Mouse (Mus musculus) C2C12 (cell line): Measurements from ENCODE around the gene Myt1l. TPM values are rescaled to one million over a fixed set of nuclear protein-coding genes. Genes with fewer than 3 reads are reported as not detected.

Experiments used
- H3K27me3 ChIP-seq: one replicate; pipeline ENCODE4 v1.6.1; 2011; ENCODE audit not compliant: control insufficient read depth, insufficient read depth, insufficient read length
- H3K36me3 ChIP-seq: one replicate; pipeline ENCODE4 v1.6.1; 2011; ENCODE audit not compliant: control insufficient read depth, insufficient read depth
- H3K4me3 ChIP-seq: one replicate; pipeline ENCODE4 v1.5.1; 2011; ENCODE audit warnings: mild to moderate bottlenecking, control low read depth; ENCODE audit not compliant: poor library complexity, insufficient read depth, severe bottlenecking
- H3K79me2 ChIP-seq: one replicate; pipeline ENCODE4 v1.6.1; 2011; ENCODE audit not compliant: control insufficient read depth, insufficient read depth
- H3K79me3 ChIP-seq: one replicate; pipeline ENCODE4 v1.6.1; 2011; ENCODE audit warnings: low read depth, control low read depth
- H3ac ChIP-seq: one replicate; pipeline ENCODE3; 2011; ENCODE audit warnings: low read depth; ENCODE audit not compliant: control insufficient read depth, insufficient read length
- CEBPB ChIP-seq: IDR thresholded peaks from one replicate; pipeline ENCODE4 v1.6.1; 2011; ENCODE audit warnings: low read depth, mild to moderate bottlenecking, control low read depth, moderate library complexity
- CTCF ChIP-seq: IDR thresholded peaks from one replicate; pipeline ENCODE4 v1.5.1; 2011; ENCODE audit not compliant: control insufficient read depth, insufficient read depth, insufficient read length
- FOSL1 ChIP-seq: IDR thresholded peaks from one replicate; pipeline ENCODE4 v1.8.0; 2011; ENCODE audit warnings: mild to moderate bottlenecking, low read length; ENCODE audit not compliant: poor library complexity, insufficient read depth, severe bottlenecking
- MAX ChIP-seq: IDR thresholded peaks from one replicate; pipeline ENCODE4 v1.6.1; 2011; ENCODE audit warnings: mild to moderate bottlenecking, control low read depth
- MYOD1 ChIP-seq: IDR thresholded peaks from one replicate; pipeline ENCODE4 v1.6.1; 2011; ENCODE audit warnings: low read depth; ENCODE audit not compliant: control insufficient read depth, insufficient read length
- MYOG ChIP-seq: IDR thresholded peaks from one replicate; pipeline ENCODE4 v1.6.1; 2011; ENCODE audit not compliant: control insufficient read depth, insufficient read length; ENCODE audit errors: extremely low read depth
- USF1 ChIP-seq: IDR thresholded peaks from one replicate; pipeline ENCODE4 v1.6.1; 2011; ENCODE audit warnings: low read depth, mild to moderate bottlenecking, control low read depth, moderate library complexity
- polyA plus RNA-seq: library from polyadenylated mRNA; unstranded; fragments of >200 nt; fragmentation: generic; extraction: Trizol; gene quantifications from one replicate; pipeline ENCODE4 v1.2.1, GENCODE M21; 2012; ENCODE audit warnings: missing spikeins

Gene Myt1l
- polyA plus RNA-seq, 1 experiment = not detected

GRCm38 (mm10) chr12:29956969-29957368 lies 428.8 kb downstream of the Myt1l start:
- H3K79me3 ChIP-seq = peaks cover 66% of the 10 kb centered on the region
- no peak overlapping the region for H3ac ChIP-seq
- no peak for TF ChIP-seq USF1
- TF ChIP-seq CEBPB = no peak
- no peak for TF ChIP-seq MAX
- H3K4me3 ChIP-seq = no peak overlapping the region
- peaks cover 85% of the 10 kb centered on the region for H3K79me2 ChIP-seq
- no peaks in the 10 kb centered on the region for H3K27me3 ChIP-seq
- H3K36me3 ChIP-seq = no peaks in the 10 kb centered on the region

- Histone ChIP-seq H3K36me3 (no peaks in the 10 kb centered on the region), H3K79me2 (peaks cover 88% of the 10 kb centered on the region), H3ac (no peak overlapping the region), H3K27me3 (no peaks in the 10 kb centered on the region), H3K79me3 (peaks cover 64% of the 10 kb centered on the region), H3K4me3 (no peak overlapping the region)
- TF ChIP-seq FOSL1 (no peak), USF1 (no peak), MAX (no peak), CEBPB (no peak), MYOG (no peak), MYOD1 (no peak), CTCF (no peak)
Observed at GRCm38 (mm10) chr12:29958637-29959036, 430.5 kb downstream of the Myt1l start.

- H3K27me3 ChIP-seq = no peaks in the 10 kb centered on the region
- no peak for TF ChIP-seq MYOD1
- TF ChIP-seq FOSL1 = no peak
- no peak for TF ChIP-seq MYOG
- no peak for TF ChIP-seq CEBPB
- no peak for TF ChIP-seq MAX
- no peak for TF ChIP-seq CTCF
- no peak for TF ChIP-seq USF1
- H3K4me3 ChIP-seq = no peak overlapping the region
- peaks cover 69% of the 10 kb centered on the region for H3K79me3 ChIP-seq
- H3ac ChIP-seq = no peak overlapping the region
- no peaks in the 10 kb centered on the region for H3K36me3 ChIP-seq
- H3K79me2 ChIP-seq = peaks cover 92% of the 10 kb centered on the region
Observed at GRCm38 (mm10) chr12:29961041-29961440, 432.9 kb downstream of the Myt1l start.

GRCm38 (mm10) chr12:29965016-29965415 lies 436.8 kb downstream of the Myt1l start:
- H3K79me3 ChIP-seq = peaks cover 52% of the 10 kb centered on the region

GRCm38 (mm10) chr12:29971795-29972464 lies 443.7 kb downstream of the Myt1l start:
- Histone ChIP-seq H3K79me2 (peaks cover 10% of the 10 kb centered on the region), H3K79me3 (peaks cover 22% of the 10 kb centered on the region), H3ac (no peak overlapping the region), H3K4me3 (no peak overlapping the region), H3K27me3 (no peaks in the 10 kb centered on the region), H3K36me3 (peaks cover 14% of the 10 kb centered on the region)
- TF ChIP-seq MAX (no peak), MYOD1 (no peak), CEBPB (no peak), MYOG (no peak), CTCF (no peak), USF1 (no peak), FOSL1 (no peak)

More at GRCm38 (mm10) chr12:29965016-29965415, 436.8 kb downstream of the Myt1l start:
- Histone ChIP-seq H3ac (no peak overlapping the region), H3K27me3 (no peaks in the 10 kb centered on the region), H3K79me2 (peaks cover 58% of the 10 kb centered on the region), H3K4me3 (no peak overlapping the region), H3K36me3 (peaks cover 4% of the 10 kb centered on the region)
- TF ChIP-seq FOSL1 (no peak), CTCF (no peak), MYOG (no peak), MYOD1 (no peak), MAX (no peak), USF1 (no peak), CEBPB (no peak)

- peaks cover 17% of the 10 kb centered on the region for H3K79me3 ChIP-seq
- H3ac ChIP-seq = no peak overlapping the region
- peaks cover 15% of the 10 kb centered on the region for H3K36me3 ChIP-seq
- H3K79me2 ChIP-seq = peaks cover 10% of the 10 kb centered on the region
- H3K4me3 ChIP-seq = no peak overlapping the region
- H3K27me3 ChIP-seq = no peaks in the 10 kb centered on the region
- no peak for TF ChIP-seq CTCF
- TF ChIP-seq MYOD1 = no peak
- no peak for TF ChIP-seq FOSL1
- no peak for TF ChIP-seq CEBPB
- no peak for TF ChIP-seq MAX
- no peak for TF ChIP-seq USF1
- no peak for TF ChIP-seq MYOG
Observed at GRCm38 (mm10) chr12:29972533-29972932, 444.3 kb downstream of the Myt1l start.
